Mouse (Mus musculus) embryo, embryonic 11 days (tissue): ENCODE results near the gene Gm9495.
"Not testable (repeated sequence)": the region's sequence is repeated elsewhere in the genome, so short reads cannot be mapped to it uniquely, and the experiment has no call there.

Experiments
- DNase-seq: peaks from one replicate; pipeline ENCODE4 v3.0.0-alpha.2; 2015

The Gm9495 gene

DNA sequence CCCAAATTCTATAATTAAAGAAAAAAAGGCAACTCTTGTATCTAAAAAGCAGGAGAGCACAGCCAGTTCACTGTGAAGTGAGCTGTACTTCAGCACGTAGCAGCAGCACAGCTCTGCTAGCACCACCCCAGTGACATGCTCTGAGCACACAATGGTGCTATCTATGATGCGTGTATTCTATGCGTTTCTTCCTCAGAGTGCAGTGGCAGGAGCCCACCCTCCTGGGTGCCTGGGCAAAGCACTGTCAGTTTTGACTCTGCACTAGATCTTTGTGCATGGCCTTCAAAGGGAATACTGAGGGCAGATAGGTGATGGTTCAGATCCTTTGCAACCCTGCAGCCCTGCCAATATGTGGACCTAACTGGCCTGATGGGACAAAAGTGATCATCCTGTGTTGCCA is at the start of gene Gm9495:
Gene Gm9495, minus strand, starts transcription at position 101 of the 400 bp plus-strand sequence.
- not testable (repeated sequence) for DNase-seq

GRCm38 (mm10) chr8:69474946-69475345 is 21.6 kb upstream of the Gm9495 start:
- DNase-seq, result not testable (repeated sequence)

- DNase-seq, result not testable (repeated sequence)
These were observed 33.3 kb downstream of the Gm9495 start for GRCm38 (mm10) chr8:69420018-69420417.

GRCm38 (mm10) chr8:69414326-69414725 is 39.0 kb downstream of the Gm9495 start:
- DNase-seq, result no peak

GRCm38 (mm10) chr8:69404768-69405167 is 48.6 kb downstream of the Gm9495 start:
- no peak for DNase-seq

- no peak for DNase-seq
These were observed 53.4 kb downstream of the Gm9495 start for GRCm38 (mm10) chr8:69399956-69400443.

GRCm38 (mm10) chr8:69399181-69399955 is 54.0 kb downstream of the Gm9495 start:
- DNase-seq, result peak; percentile 50

DNA sequence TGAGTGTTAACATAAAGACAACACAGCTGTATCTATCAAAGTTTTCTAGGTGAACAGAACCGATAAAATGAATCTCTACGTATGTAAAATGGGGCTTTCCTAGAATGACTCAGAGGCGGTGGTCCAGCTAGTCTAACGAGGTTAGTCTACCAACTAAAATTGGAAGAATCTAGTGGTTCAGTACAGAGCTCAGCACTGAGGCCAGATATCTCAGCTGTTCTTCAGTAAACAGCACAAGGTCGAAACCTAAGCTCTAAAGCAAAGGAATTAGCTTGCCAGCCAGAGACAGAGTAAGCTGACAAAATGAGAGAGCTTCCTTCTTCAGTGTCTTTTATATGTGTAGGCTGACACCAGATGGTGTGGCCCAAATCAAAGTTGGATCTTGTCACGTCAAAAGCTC is 57.2 kb downstream of the Gm9495 start:
- DNase-seq, result no peak

GRCm38 (mm10) chr8:69395050-69395789 is 58.1 kb downstream of the Gm9495 start:
- DNase-seq, result peak; percentile 94

GRCm38 (mm10) chr8:69384361-69384760 is 69.0 kb downstream of the Gm9495 start:
- DNase-seq, result no peak
